Mouse (Mus musculus): ENCODE measurements around the gene Sema4d.

DNA sequence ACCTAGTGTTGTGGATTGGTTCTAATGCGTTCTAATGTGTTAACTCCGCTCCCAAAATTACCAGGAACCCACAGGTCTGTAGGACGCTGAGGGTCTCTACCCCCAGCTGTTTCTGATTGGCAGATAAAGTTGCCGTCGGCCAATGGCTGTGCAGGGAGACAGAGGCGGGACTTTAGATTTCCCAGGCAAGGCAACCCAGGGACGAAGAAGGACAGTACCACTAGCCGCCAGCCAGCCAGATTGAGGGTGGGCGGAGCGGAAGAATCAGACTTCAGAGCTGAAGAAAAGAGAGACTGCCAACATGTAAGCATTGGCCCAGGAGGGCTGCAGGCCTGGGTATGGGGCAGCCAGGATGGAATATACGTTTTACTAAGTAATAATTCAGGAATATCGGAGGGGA, 14.6 kb upstream of the Sema4d start:
- TF ChIP-seq CTCF (IDR thresholded peaks at IDR 0.05) = no peak
- TF ChIP-seq POLR2A (IDR thresholded peaks at IDR 0.05; ENCODE audit: insufficient read depth, low read depth, low read length) = no peak
- no peak for TF ChIP-seq EP300 (IDR thresholded peaks at IDR 0.05; ENCODE audit: insufficient read depth, low read depth, low read length)

Measured in heart, adult 2 months (tissue).